Mouse (Mus musculus) intestine, embryonic 15.5 days (tissue): ENCODE measurements around the gene Nfia. TPM values are rescaled to one million over a fixed set of nuclear protein-coding genes. Genes with fewer than 3 reads are reported as not detected.

Source experiments
- ATAC-seq: fragments of 200-750 bp; cut with Nextera tagmentation; 2 replicates; pipeline ENCODE4 v1.8.0; 2017; ENCODE audit warnings: moderate TSS enrichment, moderate library complexity
- H3K27ac ChIP-seq: fragments of 300-500 bp; sonication (generic); 2 replicates; pipeline ENCODE4 v1.5.1; 2015; ENCODE audit warnings: mild to moderate bottlenecking, inconsistent platforms
- H3K27me3 ChIP-seq: fragments of 300-500 bp; sonication (generic); replicated peaks from 2 replicates; pipeline ENCODE4 v1.6.1; 2015; ENCODE audit warnings: inconsistent platforms
- H3K36me3 ChIP-seq: fragments of 300-500 bp; sonication (generic); 2 replicates; pipeline ENCODE4 v1.6.1; 2015; ENCODE audit warnings: inconsistent platforms
- H3K4me1 ChIP-seq: fragments of 300-500 bp; sonication (generic); replicated peaks from 2 replicates; pipeline ENCODE4 v1.6.1; 2015; ENCODE audit warnings: inconsistent platforms
- H3K4me2 ChIP-seq: fragments of 300-500 bp; sonication (generic); replicated peaks from 2 replicates; pipeline ENCODE4 v1.6.1; 2015; ENCODE audit warnings: mild to moderate bottlenecking, inconsistent platforms
- H3K4me3 ChIP-seq: fragments of 300-500 bp; sonication (generic); replicated peaks from 2 replicates; pipeline ENCODE4 v1.5.1; 2015; ENCODE audit warnings: inconsistent platforms
- H3K9ac ChIP-seq: fragments of 300-500 bp; sonication (generic); 2 replicates; pipeline ENCODE4 v1.6.1; 2015; ENCODE audit warnings: inconsistent platforms
- H3K9me3 ChIP-seq: fragments of 300-500 bp; sonication (generic); 2 replicates; pipeline ENCODE4 v1.6.1; 2016; ENCODE audit warnings: inconsistent platforms
- WGBS: fragments of 180-500 bp; shearing (Covaris S2); methylation state at CpG from one replicate; pipeline ENCODE4 v1.1.7; 2015; 5-methylcytosine and 5-hydroxymethylcytosine counted together
- polyA plus RNA-seq: library from polyadenylated mRNA; unstranded; fragments of >200 nt; fragmentation: Nextera tagmentation; extraction: Ambion mirVana; gene quantifications from 2 replicates; pipeline ENCODE4 v1.2.1, GENCODE M21; 2015

Nfia gene
- polyA plus RNA-seq, 1 experiment from 2014 or later, result 37.3 TPM

GRCm38 (mm10) chr4:97900256-97900944 lies 127.9 kb downstream of the Nfia start:
- no peaks in the 10 kb centered on the region for H3K9me3 ChIP-seq
- H3K36me3 ChIP-seq, result no peaks in the 10 kb centered on the region
- H3K9ac ChIP-seq, result no peak overlapping the region
- no peak for ATAC-seq
- H3K4me3 ChIP-seq, result no peak overlapping the region
- H3K27me3 ChIP-seq, result no peaks in the 10 kb centered on the region
- H3K27ac ChIP-seq, result no peak overlapping the region
- H3K4me1 ChIP-seq, result no peaks in the 10 kb centered on the region
- 82% methylated on average over 12 of the region's 12 CpGs for WGBS
- no peak overlapping the region for H3K4me2 ChIP-seq

- Histone ChIP-seq H3K27ac (no peak overlapping the region), H3K36me3 (0 out of 2 replicates have a peak, but pooled peaks cover 2% of the 10 kb centered on the region), H3K27me3 (no peaks in the 10 kb centered on the region), H3K4me2 (no peak overlapping the region), H3K4me3 (no peak overlapping the region), H3K9me3 (no peaks in the 10 kb centered on the region), H3K4me1 (no peaks in the 10 kb centered on the region; the same call in 1 of the 2 replicates), H3K9ac (no peak overlapping the region)
- ATAC-seq, result no peak
- WGBS, result 68% methylated on average over 4 of the region's 4 CpGs
Measured at GRCm38 (mm10) chr4:97905826-97906225, 133.3 kb downstream of the Nfia start.

- Histone ChIP-seq H3K4me1 (no peaks in the 10 kb centered on the region; the same call in 1 of the 2 replicates), H3K4me3 (no peak overlapping the region), H3K27ac (no peak overlapping the region), H3K9ac (no peak overlapping the region), H3K36me3 (0 out of 2 replicates have a peak, but pooled peaks cover 4% of the 10 kb centered on the region), H3K4me2 (no peak overlapping the region), H3K27me3 (no peaks in the 10 kb centered on the region), H3K9me3 (no peaks in the 10 kb centered on the region)
- no peak for ATAC-seq
- WGBS, result 72% methylated on average over 4 of the region's 4 CpGs
Measured at GRCm38 (mm10) chr4:97908576-97909147, 136.1 kb downstream of the Nfia start.

- H3K4me3 ChIP-seq, result no peak overlapping the region
Measured at GRCm38 (mm10) chr4:97910115-97910776, 137.7 kb downstream of the Nfia start.

GRCm38 (mm10) chr4:97910777-97911580 lies 138.4 kb downstream of the Nfia start:
- ATAC-seq, result no peak
- H3K4me3 ChIP-seq, result no peak overlapping the region
- no peak overlapping the region for H3K4me2 ChIP-seq
- no peak overlapping the region for H3K9ac ChIP-seq
- no peaks in the 10 kb centered on the region for H3K27me3 ChIP-seq
- no peaks in the 10 kb centered on the region for H3K9me3 ChIP-seq
- H3K4me1 ChIP-seq, result no peaks in the 10 kb centered on the region; the same call in 1 of the 2 replicates
- H3K36me3 ChIP-seq, result 0 out of 2 replicates have a peak, but pooled peaks cover 4% of the 10 kb centered on the region
- 90% methylated on average over 27 of the region's 27 CpGs for WGBS
- H3K27ac ChIP-seq, result no peak overlapping the region

More at GRCm38 (mm10) chr4:97910115-97910776, 137.7 kb downstream of the Nfia start:
- ATAC-seq, result no peak
- Histone ChIP-seq H3K36me3 (0 out of 2 replicates have a peak, but pooled peaks cover 4% of the 10 kb centered on the region), H3K4me2 (no peak overlapping the region), H3K9ac (no peak overlapping the region), H3K4me1 (no peaks in the 10 kb centered on the region; the same call in 1 of the 2 replicates), H3K27me3 (no peaks in the 10 kb centered on the region), H3K27ac (no peak overlapping the region), H3K9me3 (no peaks in the 10 kb centered on the region)
- 88% methylated on average over 9 of the region's 9 CpGs for WGBS

GRCm38 (mm10) chr4:97911755-97912154 lies 139.2 kb downstream of the Nfia start:
- no peaks in the 10 kb centered on the region for H3K27me3 ChIP-seq
- H3K4me1 ChIP-seq, result no peaks in the 10 kb centered on the region; the same call in 1 of the 2 replicates
- ATAC-seq, result no peak
- H3K4me3 ChIP-seq, result no peak overlapping the region
- no peak overlapping the region for H3K27ac ChIP-seq
- no peaks in the 10 kb centered on the region for H3K9me3 ChIP-seq
- WGBS, result 91% methylated on average over 7 of the region's 7 CpGs
- no peak overlapping the region for H3K4me2 ChIP-seq
- no peak overlapping the region for H3K9ac ChIP-seq
- H3K36me3 ChIP-seq, result 0 out of 2 replicates have a peak, but pooled peaks cover 4% of the 10 kb centered on the region

- no peaks in the 10 kb centered on the region; the same call in 1 of the 2 replicates for H3K4me1 ChIP-seq
- no peak overlapping the region for H3K4me2 ChIP-seq
- H3K4me3 ChIP-seq, result no peak overlapping the region
- H3K36me3 ChIP-seq, result 0 out of 2 replicates have a peak, but pooled peaks cover 4% of the 10 kb centered on the region
- no peaks in the 10 kb centered on the region for H3K27me3 ChIP-seq
- no peak overlapping the region for H3K9ac ChIP-seq
- H3K9me3 ChIP-seq, result no peaks in the 10 kb centered on the region
- no peak for ATAC-seq
- no peak overlapping the region for H3K27ac ChIP-seq
- WGBS, result 82% methylated on average over 6 of the region's 6 CpGs
Measured at GRCm38 (mm10) chr4:97912155-97912554, 139.6 kb downstream of the Nfia start.

GRCm38 (mm10) chr4:97912560-97912959 lies 140.0 kb downstream of the Nfia start:
- Histone ChIP-seq H3K9me3 (no peaks in the 10 kb centered on the region), H3K4me3 (no peak overlapping the region), H3K9ac (no peak overlapping the region), H3K4me1 (no peaks in the 10 kb centered on the region; the same call in 1 of the 2 replicates), H3K36me3 (0 out of 2 replicates have a peak, but pooled peaks cover 4% of the 10 kb centered on the region), H3K27ac (no peak overlapping the region), H3K4me2 (no peak overlapping the region), H3K27me3 (no peaks in the 10 kb centered on the region)
- no peak for ATAC-seq
- 96% methylated on average over 11 of the region's 11 CpGs for WGBS

- H3K27me3 ChIP-seq, result no peaks in the 10 kb centered on the region
- H3K36me3 ChIP-seq, result 0 out of 2 replicates have a peak, but pooled peaks cover 4% of the 10 kb centered on the region
- H3K4me2 ChIP-seq, result no peak overlapping the region
- no peak overlapping the region for H3K9ac ChIP-seq
- H3K4me3 ChIP-seq, result no peak overlapping the region
- no peaks in the 10 kb centered on the region for H3K9me3 ChIP-seq
- no peak for ATAC-seq
- H3K27ac ChIP-seq, result no peak overlapping the region
- WGBS, result 95% methylated on average over 2 of the region's 2 CpGs
- H3K4me1 ChIP-seq, result no peaks in the 10 kb centered on the region
Measured at GRCm38 (mm10) chr4:97914348-97914747, 141.8 kb downstream of the Nfia start.

- H3K4me2 ChIP-seq, result no peak overlapping the region
- no peak for ATAC-seq
- 0 out of 2 replicates have a peak, but pooled peaks cover 4% of the 10 kb centered on the region for H3K36me3 ChIP-seq
Measured at GRCm38 (mm10) chr4:97914761-97915160, 142.2 kb downstream of the Nfia start.

GRCm38 (mm10) chr4:97917568-97917967 lies 145.0 kb downstream of the Nfia start:
- no peak overlapping the region for H3K9ac ChIP-seq
- H3K27ac ChIP-seq, result no peak overlapping the region
- no peak overlapping the region for H3K4me2 ChIP-seq
- no peak for ATAC-seq
- 86% methylated on average over 6 of the region's 6 CpGs for WGBS
- H3K4me1 ChIP-seq, result 0 out of 2 replicates have a peak, but pooled peaks cover 4% of the 10 kb centered on the region
- H3K9me3 ChIP-seq, result no peaks in the 10 kb centered on the region
- H3K4me3 ChIP-seq, result no peak overlapping the region
- no peaks in the 10 kb centered on the region for H3K27me3 ChIP-seq
- no peaks in the 10 kb centered on the region for H3K36me3 ChIP-seq

More at GRCm38 (mm10) chr4:97914761-97915160, 142.2 kb downstream of the Nfia start:
- Histone ChIP-seq H3K9ac (no peak overlapping the region), H3K9me3 (no peaks in the 10 kb centered on the region), H3K4me1 (no peaks in the 10 kb centered on the region), H3K27ac (no peak overlapping the region), H3K4me3 (no peak overlapping the region), H3K27me3 (no peaks in the 10 kb centered on the region)
- 87% methylated on average over 5 of the region's 5 CpGs for WGBS
